Mouse (Mus musculus): ENCODE data around the gene Fnip2. TPM values are rescaled to one million over a fixed set of nuclear protein-coding genes. Genes with fewer than 3 reads are reported as not detected.
"Not testable (repeated sequence)": the region's sequence is repeated elsewhere in the genome, so short reads cannot be mapped to it uniquely, and the experiment has no call there.

Gene Fnip2
- total RNA-seq, 2 experiments from 2014 or later, result 19.9 to 21.0 TPM

GRCm38 (mm10) chr3:79488025-79488424, 79.6 kb downstream of the Fnip2 start:
- no peak for DNase-seq (ENCODE audit: extremely low spot score in 1 of 2, low spot score in 1 of 2)

- no peak for DNase-seq (ENCODE audit: extremely low spot score in 1 of 2, low spot score in 1 of 2)
These were observed 83.1 kb downstream of the Fnip2 start for GRCm38 (mm10) chr3:79484286-79485063.

GRCm38 (mm10) chr3:79478880-79479279, 88.7 kb downstream of the Fnip2 start:
- DNase-seq (ENCODE audit: extremely low spot score in 1 of 2, low spot score in 1 of 2), result no peak

DNA sequence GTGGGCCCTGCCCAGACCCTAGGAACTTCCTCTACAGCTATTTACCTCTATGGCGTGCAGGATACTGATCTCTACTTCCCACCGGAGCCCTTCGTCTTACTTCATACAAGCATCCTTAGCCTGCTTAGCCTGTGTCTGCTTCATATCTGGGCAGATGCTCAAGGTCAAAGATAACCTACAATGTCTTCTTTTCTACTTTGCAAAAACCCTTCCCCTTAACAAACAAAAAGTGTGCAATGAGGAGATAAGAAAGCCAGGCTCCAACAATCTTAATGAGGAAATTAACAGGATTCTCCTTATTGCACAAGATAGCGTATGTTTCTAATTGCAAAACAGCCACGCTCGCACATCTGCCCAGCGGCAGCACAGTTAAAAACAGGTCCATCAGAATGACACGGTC, 89.2 kb downstream of the Fnip2 start:
- DNase-seq (ENCODE audit: extremely low spot score in 1 of 2, low spot score in 1 of 2), result no peak

- no peak for DNase-seq (ENCODE audit: extremely low spot score in 1 of 2, low spot score in 1 of 2)
These were observed 91.6 kb downstream of the Fnip2 start for GRCm38 (mm10) chr3:79475980-79476379.

DNA sequence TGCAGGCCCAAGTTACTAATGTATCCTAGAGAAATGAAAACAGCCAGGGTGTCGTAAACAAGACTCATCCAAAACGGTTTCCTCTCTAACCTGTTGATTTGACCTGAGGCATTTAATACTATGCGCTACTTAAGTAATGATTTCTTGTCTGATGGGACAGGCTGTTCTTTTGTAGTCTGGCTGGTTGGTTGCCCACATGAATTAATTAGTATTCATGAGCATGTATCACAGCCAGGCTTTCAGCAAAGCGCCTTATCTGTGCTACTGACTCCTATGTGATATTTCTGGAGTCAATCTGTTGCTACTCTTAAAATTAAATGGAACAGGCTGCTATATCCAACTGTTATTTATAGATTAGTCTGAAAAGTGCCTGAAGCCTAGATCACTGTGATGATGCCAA, 92.7 kb downstream of the Fnip2 start:
- no peak for DNase-seq (ENCODE audit: extremely low spot score in 1 of 2, low spot score in 1 of 2)

DNA sequence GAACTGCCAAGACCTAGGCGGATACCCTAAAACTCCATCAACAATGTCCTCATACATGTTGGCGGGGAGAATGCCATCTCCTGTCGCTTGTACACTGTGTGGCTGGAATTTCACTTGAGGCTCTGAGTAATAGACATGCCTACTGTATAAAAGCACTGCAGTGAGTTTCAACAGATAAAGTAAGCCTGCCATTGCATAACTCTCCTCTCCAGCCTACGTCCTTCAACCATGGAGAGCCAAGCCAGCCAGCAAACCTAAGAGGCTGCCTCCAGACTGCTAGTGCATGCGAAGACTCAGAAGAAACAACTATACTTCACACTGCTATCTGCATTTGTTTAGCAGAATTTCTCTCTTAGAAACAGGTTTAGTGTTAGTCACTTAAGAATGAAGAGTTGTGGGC, 95.2 kb downstream of the Fnip2 start:
- no peak for DNase-seq (ENCODE audit: extremely low spot score in 1 of 2, low spot score in 1 of 2)

- no peak for DNase-seq (ENCODE audit: extremely low spot score in 1 of 2, low spot score in 1 of 2)
These were observed 98.2 kb downstream of the Fnip2 start for GRCm38 (mm10) chr3:79469440-79469839.

DNA sequence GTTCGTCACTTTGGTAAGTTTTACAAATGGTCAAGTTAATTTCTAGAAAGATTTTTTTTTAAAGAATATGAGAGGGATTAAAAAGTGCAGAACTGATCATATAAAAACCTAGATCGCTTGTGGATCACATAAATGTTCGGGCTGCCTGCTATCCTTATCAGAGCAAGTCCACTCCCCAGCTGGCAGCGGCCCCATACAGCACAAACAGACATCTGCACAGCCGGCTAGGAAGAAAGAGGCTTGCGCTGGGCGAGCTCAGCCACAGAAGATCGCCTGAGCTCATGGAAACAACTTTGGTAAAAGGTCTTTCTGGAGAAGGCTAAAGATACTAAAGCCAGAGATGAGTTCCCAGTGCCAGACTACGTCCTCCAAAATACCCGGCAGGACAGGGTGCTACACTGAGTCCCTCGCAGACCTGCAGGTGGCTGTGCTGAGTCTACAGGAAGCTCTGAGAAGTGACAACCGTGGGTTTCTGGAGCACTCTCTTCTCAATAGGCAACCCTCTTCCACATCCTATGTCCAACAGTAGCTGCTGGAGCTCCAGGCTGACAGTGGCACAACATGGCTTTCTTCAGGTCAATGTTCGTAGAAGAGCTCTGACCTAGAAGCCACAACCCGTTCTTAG, 108.8 kb downstream of the Fnip2 start:
- no peak for DNase-seq (ENCODE audit: extremely low spot score in 1 of 2, low spot score in 1 of 2)

GRCm38 (mm10) chr3:79455761-79456160, 111.8 kb downstream of the Fnip2 start:
- no peak for DNase-seq (ENCODE audit: extremely low spot score in 1 of 2, low spot score in 1 of 2)

DNA sequence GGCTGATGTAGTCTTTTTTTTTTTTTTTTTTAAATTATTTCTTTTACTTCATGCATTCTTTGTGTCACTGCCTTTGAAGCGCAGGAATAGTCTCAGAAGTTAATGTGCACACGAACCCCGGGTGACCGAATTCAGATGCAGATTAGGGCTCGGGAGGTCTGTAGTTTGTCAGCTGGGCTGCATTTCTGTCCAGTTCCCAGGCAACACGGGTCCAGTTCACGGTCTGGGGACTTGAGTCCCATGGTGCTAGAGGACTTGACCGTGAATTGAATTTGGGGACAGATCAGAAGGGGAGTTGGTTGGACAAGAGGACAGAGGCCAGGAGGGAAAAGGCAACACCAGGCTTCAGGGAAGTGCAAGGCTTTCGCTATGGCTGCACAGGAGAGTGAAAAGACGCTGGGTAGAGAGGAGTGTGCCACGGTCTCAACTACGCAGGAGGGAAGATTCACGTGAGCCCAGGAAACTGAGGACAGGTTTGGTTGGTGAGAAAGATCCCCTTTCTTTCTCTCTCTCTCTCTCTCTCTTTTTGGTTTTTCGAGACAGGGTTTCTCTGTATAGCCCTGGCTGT, 114.8 kb downstream of the Fnip2 start:
- no peak for DNase-seq (ENCODE audit: extremely low spot score in 1 of 2, low spot score in 1 of 2)

- DNase-seq (ENCODE audit: extremely low spot score in 1 of 2, low spot score in 1 of 2), result no peak
These were observed 118.2 kb downstream of the Fnip2 start for GRCm38 (mm10) chr3:79449361-79449760.

- no peak for DNase-seq (ENCODE audit: extremely low spot score in 1 of 2, low spot score in 1 of 2)
These were observed 119.2 kb downstream of the Fnip2 start for GRCm38 (mm10) chr3:79448421-79448820.

GRCm38 (mm10) chr3:79446648-79447047, 120.9 kb downstream of the Fnip2 start:
- not testable (repeated sequence) for DNase-seq (ENCODE audit: extremely low spot score in 1 of 2, low spot score in 1 of 2)

- no peak for DNase-seq (ENCODE audit: extremely low spot score in 1 of 2, low spot score in 1 of 2)
These were observed 121.5 kb downstream of the Fnip2 start for GRCm38 (mm10) chr3:79446124-79446523.

DNA sequence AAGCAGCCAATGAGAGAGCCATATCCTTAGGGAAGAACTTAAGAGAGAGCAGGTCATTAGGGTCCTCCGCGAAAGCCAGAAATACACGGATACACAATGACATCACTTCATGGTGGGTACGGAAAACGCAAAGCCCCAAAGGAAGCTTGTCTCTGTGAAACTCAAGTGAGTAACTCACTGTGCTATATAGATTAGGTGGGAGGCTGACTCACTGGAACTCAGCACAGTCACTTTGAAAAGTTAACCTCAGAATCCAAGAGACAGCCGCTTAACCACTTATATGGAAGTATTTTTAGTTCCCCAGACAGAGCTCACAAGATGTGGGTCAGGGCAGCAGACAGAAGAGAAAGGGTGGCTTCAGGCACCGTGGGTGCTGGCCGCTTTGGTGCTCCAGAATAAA, 122.6 kb downstream of the Fnip2 start:
- DNase-seq (ENCODE audit: extremely low spot score in 1 of 2, low spot score in 1 of 2), result no peak

- no peak for DNase-seq (ENCODE audit: extremely low spot score in 1 of 2, low spot score in 1 of 2)
These were observed 123.7 kb downstream of the Fnip2 start for GRCm38 (mm10) chr3:79443850-79444249.

- peak; percentile 47 to 57 for DNase-seq (ENCODE audit: extremely low spot score in 1 of 2, low spot score in 1 of 2)
These were observed 126.6 kb downstream of the Fnip2 start for GRCm38 (mm10) chr3:79440976-79441491.

DNA sequence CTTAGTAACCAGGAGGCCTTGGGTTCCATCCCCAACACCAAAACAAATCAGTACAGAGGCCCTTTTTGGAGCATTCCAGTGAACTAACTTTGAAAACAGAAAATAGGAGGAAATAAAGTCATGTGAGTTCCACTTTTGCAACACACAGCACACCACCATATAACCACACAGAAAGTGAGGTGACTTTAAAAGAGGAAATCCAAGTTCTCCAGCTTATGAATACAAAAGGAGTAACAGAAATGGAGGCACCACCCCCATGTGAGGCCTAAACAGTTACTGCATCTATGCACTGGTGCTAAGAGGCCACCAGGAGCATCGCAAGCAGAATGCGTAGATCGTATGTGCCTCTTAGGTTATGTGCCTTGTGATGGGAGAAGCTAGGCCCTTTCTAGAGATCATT, 129.3 kb downstream of the Fnip2 start:
- no peak for DNase-seq (ENCODE audit: extremely low spot score in 1 of 2, low spot score in 1 of 2)

DNA sequence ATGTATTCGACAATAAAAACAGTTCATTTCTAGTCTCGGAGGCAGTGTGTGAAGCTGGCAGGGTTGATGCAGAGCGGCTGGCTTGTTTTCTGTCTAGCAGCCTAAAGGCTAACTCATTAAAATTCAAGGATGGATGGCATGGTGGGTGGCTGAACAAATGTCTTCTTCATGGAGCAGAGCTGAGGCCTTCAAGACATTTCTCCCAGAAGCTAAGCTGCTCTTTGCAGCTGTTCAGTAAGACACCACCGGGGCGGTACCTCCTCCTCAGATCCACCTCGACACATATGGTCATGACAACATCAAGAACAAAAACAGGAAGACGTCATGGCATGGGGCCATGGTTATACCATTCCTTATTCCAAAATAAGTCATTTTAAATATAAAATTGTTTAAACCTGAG, 131.4 kb downstream of the Fnip2 start:
- peak in 1 of 2 experiments; percentile 47 for DNase-seq (ENCODE audit: extremely low spot score in 1 of 2, low spot score in 1 of 2)

- no peak for DNase-seq (ENCODE audit: extremely low spot score in 1 of 2, low spot score in 1 of 2)
These were observed 132.6 kb downstream of the Fnip2 start for GRCm38 (mm10) chr3:79434985-79435384.

GRCm38 (mm10) chr3:79434436-79434835, 133.2 kb downstream of the Fnip2 start:
- DNase-seq (ENCODE audit: extremely low spot score in 1 of 2, low spot score in 1 of 2), result no peak

Data from layer of hippocampus, postnatal 25 days (tissue).